Mouse (Mus musculus): ENCODE results near the gene Casp3. TPM values are rescaled to one million over a fixed set of nuclear protein-coding genes. Genes with fewer than 3 reads are reported as not detected.
"Not testable (repeated sequence)": the region's sequence is repeated elsewhere in the genome, so short reads cannot be mapped to it uniquely, and the experiment has no call there.

Gene Casp3
- total RNA-seq (2021): 10 to 100 TPM; 13.2 to 15.3 TPM

DNA sequence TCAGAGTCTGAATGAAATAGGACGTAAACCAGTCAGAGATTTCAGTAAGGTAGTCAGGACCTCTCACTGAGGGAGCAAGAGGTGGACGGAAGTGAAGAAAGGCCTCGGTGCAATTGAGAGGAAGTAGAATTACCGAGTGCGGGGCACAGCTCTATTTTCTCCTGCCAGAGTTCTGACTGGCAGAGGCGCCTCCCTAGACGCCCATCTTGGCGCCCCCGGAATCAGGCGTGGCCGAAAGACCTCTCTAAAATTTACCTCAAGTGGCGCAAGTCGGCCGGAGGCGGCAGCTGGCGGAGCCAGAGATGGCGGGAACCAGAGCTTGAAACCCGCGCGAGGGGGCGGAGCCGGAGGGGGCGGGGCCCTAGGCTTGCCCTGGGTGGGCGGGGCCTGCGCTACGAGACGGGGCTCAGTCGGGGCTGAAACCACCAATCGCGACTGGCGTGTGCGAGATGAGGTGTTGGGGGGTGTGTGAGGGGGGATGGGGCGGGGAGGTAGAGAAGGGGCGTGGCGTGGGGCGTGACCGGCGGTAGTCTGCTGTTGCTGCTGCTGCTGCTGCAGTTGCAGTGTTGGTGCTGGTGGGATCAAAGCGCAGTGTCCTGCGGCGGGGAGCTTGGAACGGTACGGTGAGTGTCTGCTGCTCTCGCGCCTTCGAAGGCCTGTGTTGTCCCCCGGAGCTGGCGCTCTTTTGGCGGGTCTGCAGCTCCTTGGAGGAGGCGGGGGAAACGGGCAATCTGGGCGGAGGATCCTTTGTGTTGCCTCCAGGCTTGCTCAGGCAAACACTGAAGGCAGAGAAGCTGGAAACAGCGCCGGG lies at the start of gene Casp3, which contains the start of gene Primpol:
Gene Casp3 (plus strand): TSS at position 413 of the 811 bp plus-strand sequence.
Gene Primpol (minus strand): TSS at position 334 of the 811 bp plus-strand sequence.
- peak; percentile 81 to 89 for DNase-seq (ENCODE audit: extremely low spot score in 1 of 2, low spot score in 1 of 2)

DNA sequence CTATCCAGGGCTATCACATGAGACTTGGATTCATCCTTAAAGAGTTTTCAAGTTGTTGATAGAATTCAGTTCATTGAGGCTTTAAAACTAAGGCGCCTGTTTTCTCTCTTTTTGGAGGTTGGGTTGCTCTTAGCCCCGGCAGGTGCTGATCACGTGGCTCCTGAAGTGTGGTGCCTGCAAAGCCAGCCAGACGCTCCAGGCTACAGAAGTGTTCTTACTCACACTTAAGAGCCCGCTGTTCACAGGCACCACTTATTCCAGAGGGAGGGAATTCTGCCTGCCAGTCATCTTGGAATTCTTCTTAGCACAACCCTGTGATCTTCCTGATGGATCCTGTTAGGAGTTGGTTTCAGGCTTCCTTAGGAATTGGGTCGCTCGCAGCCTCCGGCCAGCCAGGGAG lies 49.1 kb upstream of the Casp3 start:
- no peak for DNase-seq (ENCODE audit: extremely low spot score in 1 of 2, low spot score in 1 of 2)

DNA sequence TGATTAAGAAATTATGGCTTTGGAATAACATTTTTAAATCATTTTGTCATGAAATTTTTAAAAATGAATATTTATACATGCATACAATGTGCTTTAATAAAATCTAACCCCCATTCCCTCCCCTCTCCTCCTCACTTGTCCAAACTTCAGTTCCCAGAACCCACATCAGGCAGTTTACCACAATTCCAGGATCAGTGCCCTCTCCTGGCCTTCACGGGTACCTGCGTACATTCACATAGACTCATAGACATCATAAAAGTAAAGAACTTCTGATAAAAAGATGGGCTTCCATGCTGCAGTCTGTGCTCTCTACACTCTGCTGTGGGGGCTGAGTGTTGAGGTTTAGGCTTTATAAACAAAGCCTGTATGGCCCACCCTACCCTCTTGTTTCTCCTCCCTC lies 48.1 kb upstream of the Casp3 start:
- DNase-seq (ENCODE audit: extremely low spot score in 1 of 2, low spot score in 1 of 2): no peak

DNA sequence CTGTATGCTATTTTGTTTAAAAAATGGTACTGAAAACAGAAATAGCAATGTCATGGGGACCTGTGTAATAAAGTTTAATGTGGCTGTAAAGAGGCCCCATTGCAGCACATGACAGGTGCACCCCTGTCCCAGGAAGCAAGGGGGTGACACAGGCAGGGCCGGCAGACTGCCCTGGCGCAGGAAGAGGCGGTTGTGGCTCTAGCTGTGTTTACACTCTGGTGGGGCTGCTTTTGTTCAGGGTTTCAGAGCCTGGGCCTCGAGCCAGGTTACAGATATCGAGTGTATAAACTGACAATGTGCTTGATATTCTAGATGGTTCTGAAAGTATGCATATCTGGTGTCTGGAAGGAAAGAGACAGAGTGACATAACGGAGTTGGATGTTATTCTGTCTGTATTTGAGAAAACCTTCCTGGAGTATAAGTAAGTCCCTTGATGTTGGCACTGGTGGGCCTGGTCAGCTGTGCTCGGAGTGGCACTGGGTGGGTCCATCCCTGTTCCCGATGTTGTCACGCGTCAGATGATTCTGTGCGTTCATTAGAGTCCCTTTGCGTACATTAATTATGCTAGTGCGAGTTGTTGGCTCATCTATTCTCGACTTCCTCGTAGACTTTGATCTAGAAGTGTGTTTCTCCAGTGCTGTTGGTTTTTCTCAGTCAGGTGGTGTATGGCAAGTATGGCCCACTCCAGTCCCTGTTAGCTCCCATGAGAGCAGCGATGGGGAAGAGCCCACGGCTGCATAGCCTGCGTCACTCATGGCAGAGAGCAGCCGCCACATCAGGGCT lies 47.2 kb upstream of the Casp3 start:
- no peak for DNase-seq (ENCODE audit: extremely low spot score in 1 of 2, low spot score in 1 of 2)

DNA sequence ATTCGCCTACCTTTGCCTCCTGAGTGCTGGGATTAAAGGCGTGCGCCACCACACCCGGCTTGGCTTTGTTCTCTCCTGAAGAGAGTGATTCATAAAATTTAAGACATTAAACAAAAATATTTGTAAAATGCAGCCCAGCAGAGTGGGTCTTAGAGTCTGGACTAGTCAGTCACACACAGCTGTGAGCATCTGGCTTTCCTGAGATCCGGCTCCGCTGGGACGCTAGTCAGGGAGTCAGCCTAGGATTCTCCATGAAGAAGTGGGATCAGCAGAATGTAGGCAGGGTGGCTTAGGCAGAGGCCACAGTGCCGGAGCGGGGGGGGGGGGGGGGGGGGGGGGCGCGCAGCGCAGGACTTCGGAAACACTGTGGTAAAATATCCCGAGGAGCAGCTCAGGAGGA lies 46.4 kb upstream of the Casp3 start:
- DNase-seq (ENCODE audit: extremely low spot score in 1 of 2, low spot score in 1 of 2): no peak

DNA sequence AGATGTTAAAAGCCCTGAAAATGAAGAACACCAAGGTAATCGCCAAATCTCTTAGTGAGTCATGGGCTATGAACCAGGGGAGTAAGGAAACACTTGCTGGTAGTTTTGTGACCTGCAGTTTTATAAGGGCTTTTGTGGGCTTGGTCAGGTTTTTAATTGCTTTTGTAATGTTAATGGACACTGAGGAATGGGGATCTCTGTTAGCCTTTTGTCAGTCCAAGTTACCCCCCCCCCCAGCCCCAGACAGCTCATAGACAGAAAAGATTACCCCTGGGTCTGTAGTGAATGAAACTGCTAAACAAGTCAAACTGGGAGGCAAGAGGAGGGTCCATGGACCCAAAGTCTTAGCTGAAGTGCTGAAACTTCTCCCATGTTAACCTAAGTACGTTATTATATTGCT lies 43.6 kb upstream of the Casp3 start:
- DNase-seq (ENCODE audit: extremely low spot score in 1 of 2, low spot score in 1 of 2): no peak

DNA sequence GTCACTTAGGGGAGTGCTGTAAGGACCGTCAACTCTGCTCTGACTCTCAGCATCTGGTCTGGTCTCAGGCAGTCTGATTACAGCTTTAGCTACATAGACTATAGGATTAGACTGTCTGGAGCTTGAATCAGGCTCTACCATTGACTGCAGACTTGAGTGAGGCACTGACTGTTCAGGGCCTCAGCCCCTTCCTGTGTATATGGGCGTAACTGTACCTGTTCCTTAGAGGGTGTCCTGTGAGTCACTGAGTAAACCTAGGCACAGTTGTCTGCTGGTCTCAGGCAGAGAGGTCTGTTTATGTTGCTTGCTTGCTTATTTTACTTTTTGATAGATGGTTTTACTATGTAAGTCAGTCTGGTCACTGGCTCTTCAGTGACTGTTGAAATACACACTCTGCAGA lies 43.1 kb upstream of the Casp3 start:
- DNase-seq (ENCODE audit: extremely low spot score in 1 of 2, low spot score in 1 of 2): no peak

DNA sequence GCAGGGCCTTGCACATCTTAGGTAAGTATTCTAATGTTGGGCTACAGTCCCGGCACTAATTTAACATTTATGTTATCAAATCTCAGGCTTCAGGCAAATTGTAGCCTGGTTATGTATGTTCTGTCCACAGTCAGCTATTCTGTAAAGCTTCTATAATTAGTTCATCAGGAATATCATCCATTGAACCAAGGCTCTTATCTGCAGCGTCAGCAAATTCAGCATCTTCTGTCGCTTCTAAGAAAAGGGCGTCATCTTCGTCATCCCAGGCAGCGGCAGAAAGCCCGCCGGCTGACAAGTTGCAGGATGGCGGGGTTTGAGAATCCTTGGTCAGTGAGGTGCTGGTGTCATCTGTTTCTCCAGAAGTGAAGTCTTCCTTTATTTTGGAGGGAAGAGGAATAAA lies 38.3 kb upstream of the Casp3 start:
- no peak for DNase-seq (ENCODE audit: extremely low spot score in 1 of 2, low spot score in 1 of 2)

DNA sequence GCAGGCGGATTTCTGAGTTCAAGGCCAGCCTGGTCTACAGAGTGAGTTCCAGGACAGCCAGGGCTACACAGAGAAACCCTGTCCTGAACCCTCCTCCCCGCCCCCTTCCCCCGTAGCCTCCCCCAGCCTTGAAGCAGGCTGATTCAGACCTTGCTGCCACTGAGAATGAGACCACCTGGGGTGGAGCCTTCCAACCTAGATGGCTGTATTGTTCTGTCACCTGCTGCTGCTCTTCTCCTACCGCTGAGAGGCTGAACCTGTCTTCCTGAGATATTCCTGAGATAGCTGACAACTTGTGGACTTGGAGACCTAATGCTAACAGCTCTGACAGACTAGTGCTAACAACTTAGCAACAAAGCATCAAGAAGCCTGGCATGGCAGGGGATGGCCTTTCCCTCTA lies 32.8 kb upstream of the Casp3 start:
- not testable (repeated sequence) for DNase-seq (ENCODE audit: extremely low spot score in 1 of 2, low spot score in 1 of 2)

DNA sequence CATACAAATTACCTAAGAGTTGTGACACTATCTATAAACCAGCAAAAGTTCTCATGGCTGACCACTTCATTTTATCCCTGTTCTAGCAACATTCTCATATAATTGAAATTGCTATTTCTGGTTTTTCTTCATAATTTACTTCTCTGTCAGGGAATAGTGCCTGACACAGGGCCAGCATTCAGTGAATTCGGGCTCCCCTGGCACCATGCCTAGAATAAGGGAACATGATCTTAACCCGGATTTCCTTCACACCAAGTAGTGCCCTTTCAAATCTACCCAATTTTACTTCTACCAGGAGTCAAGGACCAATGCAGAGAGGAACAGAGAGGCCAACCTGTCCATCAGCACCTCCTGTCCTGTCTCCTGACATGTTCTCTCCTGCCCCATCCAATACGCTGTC lies 31.5 kb upstream of the Casp3 start:
- DNase-seq (ENCODE audit: extremely low spot score in 1 of 2, low spot score in 1 of 2): no peak

DNA sequence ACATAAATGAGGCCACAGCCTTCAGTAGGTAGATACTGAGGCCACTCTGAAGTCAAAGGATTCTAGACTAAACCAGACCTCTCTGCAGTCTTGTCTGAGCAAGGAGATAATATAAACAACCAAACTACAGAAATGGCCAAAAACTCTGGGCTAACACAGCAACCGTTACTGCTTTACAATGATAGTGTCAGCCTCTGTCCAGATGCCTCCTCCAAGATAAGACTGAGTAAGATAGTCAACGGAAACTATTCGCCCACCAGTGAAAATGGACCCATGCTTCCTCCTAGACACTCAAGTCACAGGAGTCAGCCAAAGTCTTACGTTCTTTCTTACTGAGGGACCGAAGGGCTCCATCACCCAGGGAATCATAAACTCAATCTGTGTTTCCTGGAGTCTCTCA lies 29.2 kb upstream of the Casp3 start:
- no peak for DNase-seq (ENCODE audit: extremely low spot score in 1 of 2, low spot score in 1 of 2)

DNA sequence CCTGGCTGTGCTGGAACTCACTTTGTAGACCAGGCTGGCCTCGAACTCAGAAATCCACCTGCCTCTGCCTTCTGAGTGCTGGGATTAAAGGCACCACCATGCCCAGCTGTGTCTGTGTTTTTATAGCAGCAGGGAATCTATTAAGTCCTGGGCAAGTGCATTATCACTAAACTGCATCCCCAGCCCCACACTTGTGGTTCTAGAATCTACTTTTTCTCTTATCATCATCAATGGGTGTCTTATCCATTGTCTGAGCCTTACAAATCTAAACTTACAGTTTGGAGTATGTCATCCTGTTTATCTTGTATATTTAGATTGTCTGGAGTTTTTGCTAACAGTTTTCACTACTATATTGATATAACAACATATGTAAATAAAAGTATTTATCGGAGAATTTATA lies 28.4 kb upstream of the Casp3 start:
- no peak for DNase-seq (ENCODE audit: extremely low spot score in 1 of 2, low spot score in 1 of 2)

DNA sequence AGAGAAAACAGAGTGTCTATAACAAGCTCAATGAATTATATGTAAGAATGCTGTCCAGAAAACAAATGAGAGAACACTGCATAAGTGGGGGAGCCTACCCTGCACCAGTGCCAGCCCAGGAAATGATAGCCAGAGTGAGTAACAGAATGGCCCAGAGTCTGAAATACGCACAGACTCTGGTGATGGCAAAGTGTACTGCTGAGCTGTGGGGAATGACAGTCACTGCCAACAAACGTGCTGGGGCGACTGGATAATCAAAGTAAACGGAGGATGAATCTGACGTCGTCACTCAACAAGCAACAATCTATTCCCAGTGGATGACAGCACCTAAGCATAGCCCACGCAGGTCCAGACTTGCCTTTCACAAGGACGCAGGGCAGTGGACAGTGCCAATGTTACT lies 24.0 kb upstream of the Casp3 start:
- DNase-seq (ENCODE audit: extremely low spot score in 1 of 2, low spot score in 1 of 2): no peak

DNA sequence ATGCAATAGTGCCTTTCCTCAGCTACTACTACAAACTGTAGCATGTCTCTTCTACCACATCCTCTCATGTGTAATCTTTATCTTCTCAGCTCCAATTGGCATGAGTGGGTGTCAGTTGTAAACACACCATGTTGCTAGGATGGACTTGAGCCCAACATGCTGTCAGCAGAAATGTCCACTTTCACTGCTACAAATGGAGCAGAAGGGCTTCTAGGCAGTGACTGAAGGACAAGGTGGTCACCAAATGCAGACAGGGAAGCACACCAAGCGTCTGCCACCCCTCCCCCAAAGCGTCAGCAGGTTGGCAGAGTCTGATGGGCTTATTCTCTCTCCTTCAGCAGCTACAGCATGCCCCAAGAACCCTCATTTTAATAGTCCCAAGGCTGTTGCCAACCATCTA lies 23.3 kb upstream of the Casp3 start:
- DNase-seq (ENCODE audit: extremely low spot score in 1 of 2, low spot score in 1 of 2): no peak

DNA sequence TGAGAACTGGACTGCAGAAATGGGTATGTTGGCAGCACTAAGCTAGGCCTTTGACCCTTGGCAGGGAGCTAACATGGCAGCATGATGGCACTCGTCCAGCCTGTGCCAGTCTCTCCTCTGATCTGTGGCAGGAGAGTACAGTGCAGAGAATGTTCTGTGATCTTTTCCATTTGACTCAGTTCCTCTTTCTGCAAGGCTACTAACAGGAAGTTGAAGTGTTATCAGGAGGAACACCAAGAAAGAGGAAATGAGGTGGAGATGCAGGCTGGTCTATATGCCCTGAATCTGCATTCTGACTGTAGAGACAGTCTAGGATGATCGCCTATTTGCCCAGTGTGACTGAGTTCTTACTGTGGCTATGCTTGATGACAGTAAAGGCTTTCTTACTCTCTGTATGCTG lies 21.5 kb upstream of the Casp3 start:
- DNase-seq (ENCODE audit: extremely low spot score in 1 of 2, low spot score in 1 of 2): no peak

DNA sequence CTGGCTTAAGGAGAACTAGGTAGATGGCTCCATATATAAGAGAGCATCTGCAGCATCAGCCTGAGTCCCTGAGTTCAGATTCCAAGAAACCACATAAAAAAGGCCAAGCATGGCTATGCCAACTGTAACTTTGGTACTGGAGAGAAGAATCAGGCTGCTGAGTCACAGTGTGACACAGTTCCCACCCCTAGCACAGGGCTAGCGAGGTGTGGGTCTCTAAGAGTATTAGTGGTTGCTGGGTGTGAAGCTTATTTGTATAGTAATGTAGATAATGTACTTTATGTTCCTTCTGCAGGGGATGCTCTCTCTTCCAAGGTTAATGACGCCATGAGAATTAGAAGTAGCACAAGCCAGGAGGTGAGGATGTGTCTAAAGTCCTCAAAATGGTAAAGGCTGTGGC lies 20.6 kb upstream of the Casp3 start:
- no peak for DNase-seq (ENCODE audit: extremely low spot score in 1 of 2, low spot score in 1 of 2)

DNA sequence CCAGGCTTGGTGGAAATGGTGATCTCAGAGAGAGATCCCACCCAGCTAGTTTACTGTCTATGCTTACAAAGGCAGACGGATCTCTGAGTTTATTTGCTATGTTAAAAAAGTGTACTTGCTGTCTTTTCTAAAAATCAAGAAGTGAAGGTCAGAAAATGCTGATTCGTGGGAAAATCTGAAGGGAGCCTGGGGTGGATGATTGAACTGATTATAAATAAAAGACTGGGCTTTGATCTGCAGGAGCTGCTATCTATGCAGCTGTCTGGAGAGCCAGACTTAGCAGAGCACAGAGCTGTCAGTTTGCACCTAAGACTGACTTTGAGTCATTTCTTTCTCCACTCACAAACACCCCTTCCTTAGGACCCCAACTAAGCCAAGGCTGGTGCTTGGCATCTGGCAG lies 19.7 kb upstream of the Casp3 start:
- no peak for DNase-seq (ENCODE audit: extremely low spot score in 1 of 2, low spot score in 1 of 2)

DNA sequence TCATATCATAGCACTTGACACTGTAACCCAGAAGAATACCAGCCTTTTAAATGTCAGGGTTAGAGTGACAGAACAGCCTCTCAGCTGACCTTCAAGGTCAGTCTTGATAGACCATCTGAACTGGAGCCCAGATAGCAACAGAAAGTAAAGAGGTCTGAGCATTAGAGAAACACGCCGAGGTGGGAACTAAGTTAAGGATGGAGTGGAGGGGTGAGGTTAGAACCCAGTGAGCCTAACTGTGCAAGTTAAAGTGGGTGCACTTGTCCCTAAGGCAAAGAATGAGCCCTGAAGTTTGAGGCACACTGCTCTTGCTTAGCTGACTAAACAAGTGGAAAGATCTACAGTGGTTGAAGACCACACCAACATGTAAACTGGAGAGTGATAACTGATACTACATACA lies 19.0 kb upstream of the Casp3 start:
- no peak for DNase-seq (ENCODE audit: extremely low spot score in 1 of 2, low spot score in 1 of 2)

DNA sequence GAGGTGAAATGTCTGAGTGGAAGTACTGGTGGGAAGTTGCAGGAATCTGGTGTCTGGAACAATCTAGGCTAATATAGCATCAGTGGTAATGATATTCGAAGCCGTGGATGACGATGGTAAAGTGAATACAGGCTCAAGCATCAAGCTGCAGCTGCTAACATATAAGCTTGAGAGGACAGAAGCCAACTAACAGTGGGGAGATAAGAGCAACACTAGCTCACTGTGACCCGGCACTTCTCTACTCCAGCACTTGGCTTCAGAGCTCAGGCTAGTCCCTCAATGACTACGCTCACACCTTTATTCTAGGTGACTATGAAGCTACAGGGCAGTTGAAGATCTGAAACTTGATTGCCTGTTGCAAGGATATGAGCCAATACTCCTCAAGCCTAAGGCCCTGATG lies 18.3 kb upstream of the Casp3 start:
- no peak for DNase-seq (ENCODE audit: extremely low spot score in 1 of 2, low spot score in 1 of 2)

DNA sequence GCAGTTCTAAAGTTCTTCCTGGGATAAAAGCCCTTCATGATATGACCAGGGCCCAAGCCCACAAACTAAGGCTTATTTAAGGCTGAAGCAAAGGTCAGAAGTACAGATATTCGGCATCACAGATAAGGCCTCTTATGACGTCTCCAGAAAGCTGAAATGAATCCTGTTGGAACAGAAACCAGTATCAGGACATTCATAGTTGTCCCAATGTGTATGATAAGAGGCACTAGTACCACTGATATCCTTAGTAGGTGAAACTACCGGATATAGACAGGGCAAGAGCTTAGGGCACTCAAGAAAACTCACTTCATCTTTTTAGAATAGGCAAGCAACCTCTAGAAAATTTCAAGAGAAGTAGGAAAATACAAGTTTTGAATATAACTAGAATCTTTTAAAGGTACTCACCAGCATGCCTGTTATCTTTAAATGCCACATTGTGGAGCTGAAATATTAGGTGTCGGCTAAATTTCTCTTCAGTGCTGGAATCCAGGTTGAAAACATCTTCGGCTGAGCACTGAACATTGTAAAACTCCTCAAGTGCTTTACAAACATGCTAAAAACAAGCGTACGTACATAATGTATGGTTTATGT lies 17.7 kb upstream of the Casp3 start:
- DNase-seq (ENCODE audit: extremely low spot score in 1 of 2, low spot score in 1 of 2): no peak

DNA sequence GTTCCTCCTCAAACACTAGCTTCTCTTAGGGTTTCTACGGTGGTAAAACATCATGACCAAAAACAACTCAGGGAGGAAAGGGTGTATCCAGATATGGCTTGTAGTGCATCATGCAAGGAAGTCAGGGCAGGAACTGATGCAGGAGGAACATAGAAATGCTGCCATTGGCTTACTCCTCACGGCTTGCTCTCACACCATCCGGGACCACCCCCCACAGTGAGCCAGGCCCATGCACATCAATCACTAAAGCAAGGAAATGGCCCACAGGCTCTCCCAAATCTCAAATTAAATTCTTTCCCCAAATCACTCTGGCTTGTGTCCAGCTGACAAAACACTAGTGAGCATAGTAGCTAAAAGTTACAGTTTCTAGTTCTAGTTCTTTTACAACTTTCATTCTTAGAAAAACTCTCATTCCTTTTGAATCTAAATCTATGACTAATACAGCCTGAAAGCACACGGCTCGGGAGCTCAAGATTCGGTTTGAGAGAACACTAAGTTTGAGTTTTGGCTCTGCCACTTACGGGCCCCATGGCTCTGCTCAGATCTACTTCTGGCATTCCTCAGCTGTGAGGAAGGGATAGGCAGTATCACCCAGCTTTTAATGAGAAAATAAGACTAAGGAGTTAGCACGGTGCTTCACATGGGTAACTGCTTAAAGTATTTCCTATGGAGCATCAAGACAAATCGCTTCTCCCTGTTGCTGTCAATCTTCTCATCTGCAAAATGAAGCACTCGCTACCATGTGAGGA lies 16.0 kb upstream of the Casp3 start:
- DNase-seq (ENCODE audit: extremely low spot score in 1 of 2, low spot score in 1 of 2): no peak

Measured in layer of hippocampus, postnatal 25 days (tissue).